Mouse (Mus musculus): ENCODE data around the gene Glg1.
"Not testable (repeated sequence)": the region's sequence is repeated elsewhere in the genome, so short reads cannot be mapped to it uniquely, and the experiment has no call there.

Glg1 gene

GRCm38 (mm10) chr8:111252487-111253112 lies 6.4 kb downstream of the Glg1 start:
- DNase-seq (ENCODE audit: low spot score in 2 of 2), result no peak

GRCm38 (mm10) chr8:111250111-111250510 lies 8.9 kb downstream of the Glg1 start:
- no peak for DNase-seq (ENCODE audit: low spot score in 2 of 2)

GRCm38 (mm10) chr8:111248136-111248535 lies 10.9 kb downstream of the Glg1 start:
- no peak for DNase-seq (ENCODE audit: low spot score in 2 of 2)

GRCm38 (mm10) chr8:111246864-111247263 lies 12.2 kb downstream of the Glg1 start:
- DNase-seq (ENCODE audit: low spot score in 2 of 2), result not testable (repeated sequence)

GRCm38 (mm10) chr8:111246287-111246830 lies 12.7 kb downstream of the Glg1 start:
- DNase-seq (ENCODE audit: low spot score in 2 of 2), result no peak

GRCm38 (mm10) chr8:111237301-111237700 lies 21.7 kb downstream of the Glg1 start:
- no peak for DNase-seq (ENCODE audit: low spot score in 2 of 2)

- no peak for DNase-seq (ENCODE audit: low spot score in 2 of 2)
Measured at GRCm38 (mm10) chr8:111233730-111234129, 25.3 kb downstream of the Glg1 start.

GRCm38 (mm10) chr8:111224153-111224552 lies 34.9 kb downstream of the Glg1 start:
- no peak for DNase-seq (ENCODE audit: low spot score in 2 of 2)

GRCm38 (mm10) chr8:111218107-111218506 lies 40.9 kb downstream of the Glg1 start:
- peak; percentile 41 to 44 for DNase-seq (ENCODE audit: low spot score in 2 of 2)

- no peak for DNase-seq (ENCODE audit: low spot score in 2 of 2)
Measured at GRCm38 (mm10) chr8:111213406-111213805, 45.6 kb downstream of the Glg1 start.

GRCm38 (mm10) chr8:111211180-111211579 lies 47.8 kb downstream of the Glg1 start:
- DNase-seq (ENCODE audit: low spot score in 2 of 2), result no peak

GRCm38 (mm10) chr8:111209874-111210273 lies 49.1 kb downstream of the Glg1 start:
- no peak for DNase-seq (ENCODE audit: low spot score in 2 of 2)

- DNase-seq (ENCODE audit: low spot score in 2 of 2), result no peak
Measured at GRCm38 (mm10) chr8:111206321-111206720, 52.7 kb downstream of the Glg1 start.

- DNase-seq (ENCODE audit: low spot score in 2 of 2), result no peak
Measured at GRCm38 (mm10) chr8:111205033-111205432, 54.0 kb downstream of the Glg1 start.

GRCm38 (mm10) chr8:111203341-111203740 lies 55.7 kb downstream of the Glg1 start:
- DNase-seq (ENCODE audit: low spot score in 2 of 2), result no peak

- no peak for DNase-seq (ENCODE audit: low spot score in 2 of 2)
Measured at GRCm38 (mm10) chr8:111197966-111198365, 61.0 kb downstream of the Glg1 start.

GRCm38 (mm10) chr8:111196181-111196580 lies 62.8 kb downstream of the Glg1 start:
- DNase-seq (ENCODE audit: low spot score in 2 of 2), result no peak

GRCm38 (mm10) chr8:111188594-111189211 lies 70.3 kb downstream of the Glg1 start:
- DNase-seq (ENCODE audit: low spot score in 2 of 2), result no peak

- DNase-seq (ENCODE audit: low spot score in 2 of 2), result no peak
Measured at GRCm38 (mm10) chr8:111187470-111187869, 71.5 kb downstream of the Glg1 start.

GRCm38 (mm10) chr8:111185472-111185947 lies 73.5 kb downstream of the Glg1 start:
- DNase-seq (ENCODE audit: low spot score in 2 of 2), result peak in 1 of 2 experiments; percentile 32

GRCm38 (mm10) chr8:111171661-111172060 lies 87.4 kb downstream of the Glg1 start:
- DNase-seq (ENCODE audit: low spot score in 2 of 2), result no peak

GRCm38 (mm10) chr8:111157617-111158016 lies 101.4 kb downstream of the Glg1 start:
- DNase-seq (ENCODE audit: low spot score in 2 of 2), result peak in 1 of 2 experiments; percentile 25

Measured in frontal cortex, postnatal 10 days (tissue).